Mouse (Mus musculus) lung, postnatal 36 days (tissue): Measurements from ENCODE around the gene Vwa5b1.

ENCODE experiments used
- DNase-seq: peaks from one replicate; pipeline ENCODE4 v3.0.0; 2022; ENCODE audit warnings: mixed read lengths

Vwa5b1 gene

GRCm38 (mm10) chr4:138635428-138636145 lies at the start of gene Vwa5b1:
Vwa5b1 (minus strand) TSS chr4:138635884.
- no peak for DNase-seq

- DNase-seq, result no peak
Observed at GRCm38 (mm10) chr4:138682760-138683159, 47.1 kb upstream of the Vwa5b1 start.

GRCm38 (mm10) chr4:138680124-138680523 lies 44.4 kb upstream of the Vwa5b1 start:
- no peak for DNase-seq

GRCm38 (mm10) chr4:138677579-138677978 lies 41.9 kb upstream of the Vwa5b1 start:
- DNase-seq, result no peak

GRCm38 (mm10) chr4:138676480-138676879 lies 40.8 kb upstream of the Vwa5b1 start:
- DNase-seq, result peak; percentile 46

GRCm38 (mm10) chr4:138672160-138672559 lies 36.5 kb upstream of the Vwa5b1 start:
- peak; percentile 37 for DNase-seq

GRCm38 (mm10) chr4:138670093-138670889 lies 34.6 kb upstream of the Vwa5b1 start:
- DNase-seq, result no peak

GRCm38 (mm10) chr4:138666521-138666920 lies 30.8 kb upstream of the Vwa5b1 start:
- DNase-seq, result no peak

- DNase-seq, result no peak
Observed at GRCm38 (mm10) chr4:138659936-138660602, 24.4 kb upstream of the Vwa5b1 start.

- no peak for DNase-seq
Observed at GRCm38 (mm10) chr4:138653056-138653455, 17.4 kb upstream of the Vwa5b1 start.

GRCm38 (mm10) chr4:138651881-138652280 lies 16.2 kb upstream of the Vwa5b1 start:
- no peak for DNase-seq

- no peak for DNase-seq
Observed at GRCm38 (mm10) chr4:138648096-138648635, 12.5 kb upstream of the Vwa5b1 start.

- no peak for DNase-seq
Observed at GRCm38 (mm10) chr4:138642272-138642671, 6.6 kb upstream of the Vwa5b1 start.

GRCm38 (mm10) chr4:138636146-138636511 lies 445 bp upstream of the Vwa5b1 start:
- DNase-seq, result no peak

- DNase-seq, result no peak
Observed at GRCm38 (mm10) chr4:138628256-138628655, 7.4 kb downstream of the Vwa5b1 start.

- no peak for DNase-seq
Observed at GRCm38 (mm10) chr4:138614454-138614853, 21.2 kb downstream of the Vwa5b1 start.

GRCm38 (mm10) chr4:138601926-138602325 lies 33.8 kb downstream of the Vwa5b1 start:
- peak; percentile 11 for DNase-seq

GRCm38 (mm10) chr4:138597904-138598347 lies 37.8 kb downstream of the Vwa5b1 start:
- peak; percentile 19 for DNase-seq

GRCm38 (mm10) chr4:138596391-138597130 lies 39.1 kb downstream of the Vwa5b1 start:
- peak; percentile 42 for DNase-seq

- DNase-seq, result no peak
Observed at GRCm38 (mm10) chr4:138584946-138585345, 50.7 kb downstream of the Vwa5b1 start.

- DNase-seq, result no peak
Observed at GRCm38 (mm10) chr4:138582446-138582845, 53.2 kb downstream of the Vwa5b1 start.

GRCm38 (mm10) chr4:138578406-138578805 lies 57.3 kb downstream of the Vwa5b1 start:
- peak; percentile 6 for DNase-seq
